Mouse (Mus musculus) urinary bladder, postnatal 10 days (tissue): ENCODE results near the gene S100a6.

ENCODE experiments used
- DNase-seq: peaks from one replicate; pipeline ENCODE4 v3.0.0; 2022; ENCODE audit warnings: low spot score

Gene S100a6

DNA sequence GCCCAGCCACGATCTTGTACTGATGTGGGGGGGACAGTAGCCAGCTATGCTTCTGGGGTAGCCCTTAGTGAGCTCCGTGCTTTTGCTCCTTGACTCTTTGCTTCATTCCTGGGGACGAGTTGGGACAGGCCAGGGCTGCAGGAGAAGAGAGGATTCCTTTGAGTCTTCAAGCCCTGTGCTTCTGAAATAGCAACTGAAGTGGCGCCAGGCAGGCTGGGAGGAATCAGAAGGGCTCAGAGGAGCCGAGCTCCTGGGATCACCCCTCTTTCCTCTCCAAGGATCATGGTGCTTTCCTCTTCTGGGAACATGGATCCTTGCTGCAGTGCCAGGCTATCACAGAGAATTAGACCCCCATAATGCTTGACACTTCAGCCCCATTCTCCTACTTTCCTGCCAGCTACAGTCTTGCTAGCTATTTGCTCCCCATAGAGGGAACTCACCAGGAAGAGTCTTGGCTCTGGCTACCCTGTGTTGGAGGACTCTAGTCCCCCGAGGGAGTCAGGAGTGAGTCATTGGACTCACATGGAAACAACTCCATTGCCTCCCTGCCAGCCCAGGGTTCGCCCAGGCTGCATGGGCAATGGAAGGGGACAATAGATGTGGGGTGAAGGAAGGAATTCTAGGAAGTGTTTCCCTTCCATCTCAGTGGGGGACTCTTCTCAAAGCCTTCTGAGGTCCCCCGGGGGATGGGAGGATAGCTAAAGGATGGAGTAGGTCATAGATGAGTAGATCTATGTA, 12.1 kb upstream of the S100a6 start:
- no peak for DNase-seq

DNA sequence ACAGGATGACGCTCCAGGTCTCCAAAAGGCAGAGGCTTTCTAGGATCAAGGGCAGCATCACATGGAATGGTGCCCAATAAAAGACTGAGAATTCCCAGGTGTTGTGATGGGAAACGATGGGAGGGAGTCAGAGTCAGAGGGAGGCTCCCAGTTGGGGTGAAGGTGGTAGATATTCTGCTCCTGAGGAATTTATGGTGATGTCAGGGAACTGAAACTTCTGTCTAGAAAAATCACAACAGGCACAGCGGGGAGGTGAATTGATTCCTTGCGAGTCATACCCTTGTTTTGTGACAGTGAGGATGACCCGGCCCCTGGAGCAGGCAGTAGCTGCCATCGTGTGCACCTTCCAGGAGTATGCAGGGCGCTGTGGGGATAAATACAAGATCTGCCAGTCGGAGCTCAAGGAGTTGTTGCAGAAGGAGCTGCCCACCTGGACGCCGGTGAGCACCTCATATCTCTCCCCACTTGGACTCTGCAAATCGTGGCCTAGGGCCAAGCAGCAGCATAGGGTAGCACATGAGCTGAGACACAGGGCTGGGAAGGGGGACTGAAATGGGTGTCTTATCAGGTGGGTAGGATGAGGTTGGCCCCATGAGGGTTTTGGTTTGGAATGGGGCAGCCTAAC, 11.1 kb upstream of the S100a6 start, which contains the start of gene Gm42674:
Gene Gm42674 (plus strand): TSS at position 419 of the 625 bp plus-strand sequence.
- no peak for DNase-seq

GRCm38 (mm10) chr3:90603623-90604022, 9.1 kb upstream of the S100a6 start, which contains the start of gene S100a4:
Gene S100a4 (plus strand): TSS chr3:90603771.
- DNase-seq, result no peak

GRCm38 (mm10) chr3:90604416-90604815, 8.3 kb upstream of the S100a6 start:
- no peak for DNase-seq

- no peak for DNase-seq
Measured at GRCm38 (mm10) chr3:90605049-90605448, 7.6 kb upstream of the S100a6 start.

GRCm38 (mm10) chr3:90605736-90606135, 6.9 kb upstream of the S100a6 start:
- DNase-seq, result no peak

DNA sequence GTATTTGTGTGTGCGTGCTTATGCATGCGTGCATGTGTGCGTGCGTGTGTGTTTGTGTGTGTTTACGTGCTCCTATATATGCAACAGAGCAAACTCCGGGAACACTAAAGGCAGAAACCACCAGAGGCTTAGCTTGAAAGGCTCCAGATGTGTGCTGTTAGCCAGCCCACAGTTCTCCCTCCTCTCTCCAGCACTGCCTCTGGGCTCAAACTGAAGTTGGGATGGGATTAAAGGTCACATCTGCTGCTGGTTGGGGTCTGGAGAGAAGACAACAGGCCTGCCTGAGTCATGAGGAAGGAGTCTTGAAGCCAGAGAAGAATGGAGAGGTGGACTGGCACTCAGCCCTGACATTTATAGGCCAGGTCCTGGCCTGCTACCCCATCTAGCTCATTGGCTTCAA, 6.5 kb upstream of the S100a6 start:
- no peak for DNase-seq

- no peak for DNase-seq
Measured at GRCm38 (mm10) chr3:90607361-90607760, 5.3 kb upstream of the S100a6 start.

DNA sequence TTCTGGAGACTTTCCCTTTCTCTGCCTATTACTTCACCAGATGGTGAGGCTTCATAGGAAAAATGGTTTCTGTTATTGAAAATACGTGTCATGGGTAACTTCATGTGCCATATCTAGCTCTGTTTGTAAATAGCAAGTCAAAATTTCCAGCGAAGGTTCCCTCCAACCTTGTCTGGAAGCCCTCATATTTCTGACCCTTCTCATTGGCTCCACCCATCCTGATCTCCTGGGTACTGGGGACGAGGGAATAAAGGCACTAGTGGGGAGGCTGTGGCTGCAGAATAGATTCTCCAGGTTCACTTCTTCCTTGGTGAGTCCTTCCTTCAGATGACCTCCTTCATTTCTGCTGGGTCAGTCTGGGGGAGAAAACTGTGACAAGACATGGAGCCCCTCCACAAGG, 4.5 kb upstream of the S100a6 start, which contains the start of gene S100a5:
Gene S100a5 (plus strand): TSS at position 301 of the 400 bp plus-strand sequence.
- no peak for DNase-seq

DNA sequence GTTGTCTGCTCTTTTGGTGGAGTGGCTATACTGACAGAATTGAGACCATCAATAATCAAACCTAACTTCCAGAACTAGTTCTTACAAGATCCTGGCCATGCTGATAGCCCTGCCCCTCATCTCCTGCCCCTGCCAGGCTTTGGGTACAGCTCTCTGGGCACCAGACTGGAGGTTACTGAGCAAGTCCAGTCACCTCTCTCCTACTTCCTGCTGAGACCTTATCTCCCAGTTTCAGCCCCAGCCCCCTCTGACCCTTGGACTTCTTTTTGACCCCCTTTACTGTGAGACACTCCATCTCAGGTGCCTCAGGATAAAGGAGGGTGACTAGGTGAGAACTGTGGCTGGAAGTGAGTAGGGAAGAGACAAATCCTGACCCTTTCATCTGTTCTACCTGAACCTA, 3.6 kb upstream of the S100a6 start:
- no peak for DNase-seq

- no peak for DNase-seq
Measured at GRCm38 (mm10) chr3:90611494-90611893, 1.2 kb upstream of the S100a6 start.

GRCm38 (mm10) chr3:90612061-90612460, 621 bp upstream of the S100a6 start:
- no peak for DNase-seq

DNA sequence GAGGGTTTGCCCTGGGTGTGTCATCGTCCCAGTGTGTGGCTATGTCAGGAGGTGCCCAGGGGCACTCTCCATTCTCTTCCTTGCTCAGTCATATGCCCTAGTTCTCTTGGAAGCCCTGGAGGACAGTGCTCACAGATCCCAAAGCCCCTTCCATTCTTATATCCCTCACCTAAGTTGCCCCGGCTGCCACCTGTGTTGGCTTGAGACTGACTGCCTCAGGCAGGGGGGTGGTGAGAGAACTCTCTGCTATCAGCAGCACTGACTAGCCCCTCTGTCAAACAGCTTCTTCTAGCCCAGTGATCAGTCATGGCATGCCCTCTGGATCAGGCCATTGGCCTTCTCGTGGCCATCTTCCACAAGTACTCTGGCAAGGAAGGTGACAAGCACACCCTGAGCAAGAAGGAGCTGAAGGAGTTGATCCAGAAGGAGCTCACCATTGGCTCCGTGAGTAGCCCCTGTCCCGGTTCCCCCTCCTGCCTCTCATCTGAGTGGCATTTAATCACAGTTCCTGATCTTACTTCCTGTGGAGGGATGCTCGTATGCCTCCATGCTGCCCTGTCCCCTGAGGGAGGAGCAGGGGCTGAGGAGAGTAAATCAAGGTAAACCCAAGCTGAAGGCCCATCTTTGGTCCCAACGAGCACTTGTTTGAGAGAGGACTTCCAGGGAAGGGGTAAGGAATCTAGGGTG, 922 bp downstream of the S100a6 start:
- DNase-seq, result no peak

- no peak for DNase-seq
Measured at GRCm38 (mm10) chr3:90614148-90614530, 1.5 kb downstream of the S100a6 start.

GRCm38 (mm10) chr3:90614611-90615251, 2.0 kb downstream of the S100a6 start:
- DNase-seq, result no peak

GRCm38 (mm10) chr3:90615415-90615814, 2.7 kb downstream of the S100a6 start:
- no peak for DNase-seq

DNA sequence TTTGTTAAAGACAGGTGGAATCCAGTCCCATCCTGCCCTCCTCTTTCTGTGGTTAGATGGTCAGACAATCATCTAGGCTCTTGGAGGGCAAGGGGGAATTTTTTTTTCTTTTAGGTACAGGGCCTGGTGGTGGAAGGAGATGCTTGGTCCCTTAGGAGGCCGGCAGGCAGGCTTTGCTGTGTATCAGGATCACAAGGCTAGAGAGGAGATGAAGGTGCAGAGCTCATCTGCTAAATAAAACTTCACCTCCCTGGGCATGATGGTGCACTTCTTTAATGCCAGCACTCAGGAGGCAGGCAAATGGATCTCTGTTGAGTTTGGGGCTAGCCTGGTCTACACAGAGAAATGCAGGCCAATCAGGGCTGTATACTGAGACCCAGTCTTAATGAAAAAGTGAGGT, 3.2 kb downstream of the S100a6 start:
- no peak for DNase-seq

DNA sequence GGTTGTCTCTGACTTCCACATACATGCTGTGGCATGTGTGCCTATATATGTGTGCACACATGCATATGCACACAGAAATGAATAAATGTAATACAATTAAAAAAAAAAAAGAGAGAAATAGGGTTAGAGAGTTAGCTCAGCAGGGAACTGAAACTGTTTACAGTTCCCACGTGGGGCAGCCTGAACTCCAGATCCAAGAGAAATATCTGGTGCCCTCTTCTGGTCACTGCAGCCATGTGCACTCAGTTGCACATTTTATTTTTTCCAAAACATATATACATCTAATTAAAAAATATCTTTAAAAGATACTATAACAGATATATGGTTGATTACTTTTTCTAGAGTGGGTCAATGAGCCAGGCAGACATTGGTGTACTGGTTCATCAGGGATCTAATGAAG, 4.9 kb downstream of the S100a6 start:
- no peak for DNase-seq

GRCm38 (mm10) chr3:90621552-90621951, 8.9 kb downstream of the S100a6 start:
- no peak for DNase-seq

DNA sequence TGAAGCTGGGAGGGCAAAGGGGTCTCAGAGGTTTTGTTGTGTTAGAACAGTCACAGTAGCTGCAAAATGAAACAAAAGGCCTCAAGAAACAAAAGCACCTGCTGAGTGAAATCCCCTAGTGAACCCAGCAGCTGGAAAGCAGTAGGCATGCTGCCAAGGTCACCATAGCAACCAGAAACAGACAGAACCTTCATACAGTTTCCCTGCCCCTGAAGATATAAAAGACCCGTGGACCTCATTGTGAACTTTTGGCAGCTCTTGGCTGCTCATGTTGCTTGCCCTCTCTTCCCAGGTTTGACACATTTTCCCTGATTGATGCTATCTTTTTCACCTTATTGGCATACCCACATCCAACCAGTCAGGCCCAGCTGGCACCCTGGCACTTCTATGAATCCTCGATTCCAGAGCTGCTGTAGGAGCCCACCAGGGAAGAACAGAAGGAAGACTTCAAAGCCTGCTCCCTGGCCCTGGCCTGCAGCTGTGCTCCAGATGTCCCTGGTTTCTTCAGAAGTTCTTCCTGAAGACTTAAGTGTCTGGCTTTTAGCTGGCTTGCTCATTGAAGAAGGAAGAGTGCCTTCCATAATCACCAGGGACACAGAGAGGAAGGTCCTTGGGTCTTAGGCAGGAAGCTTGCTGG, 10.9 kb downstream of the S100a6 start:
- DNase-seq, result no peak

DNA sequence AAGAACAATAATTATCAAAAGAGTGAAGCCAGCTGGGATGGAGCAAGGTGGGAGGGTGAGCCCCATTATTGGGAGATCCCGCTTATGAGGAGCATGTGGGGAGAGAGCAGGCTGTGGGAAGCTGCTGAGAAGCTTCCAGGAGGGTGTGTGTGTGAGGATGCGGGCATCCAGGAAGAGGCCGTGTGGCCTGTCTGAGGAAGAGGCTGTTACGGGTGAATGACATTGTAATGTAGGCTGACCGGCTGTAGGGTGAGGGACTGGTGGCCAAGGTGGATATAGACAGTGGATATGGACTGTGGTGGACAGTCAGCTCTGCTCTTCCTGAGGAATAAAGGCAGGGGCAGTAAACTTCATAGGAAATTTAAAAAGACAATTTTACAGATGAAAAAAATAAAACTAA, 12.8 kb downstream of the S100a6 start:
- DNase-seq, result no peak
